Mouse (Mus musculus) G1E (cell line): ENCODE results near the gene Sod2. TPM values are rescaled to one million over a fixed set of nuclear protein-coding genes. Genes with fewer than 3 reads are reported as not detected.
"Not testable (repeated sequence)": the region's sequence is repeated elsewhere in the genome, so short reads cannot be mapped to it uniquely, and the experiment has no call there.

ENCODE experiments used
- ATAC-seq: 2 replicates; pipeline ENCODE4 v1.8.0; 2016; ENCODE audit warnings: mild to moderate bottlenecking; ENCODE audit not compliant: insufficient number of reproducible peaks, poor library complexity, low FRiP score, severe bottlenecking; ENCODE audit errors: extremely low read depth
- DNase-seq: peaks from one replicate; pipeline ENCODE4 v3.0.0; 2012; ENCODE audit warnings: low spot score
- H3K27me3 ChIP-seq: 2 replicates; pipeline ENCODE4 v1.6.1; 2012; ENCODE audit warnings: mild to moderate bottlenecking, low read length, inconsistent platforms; ENCODE audit not compliant: insufficient read depth
- H3K36me3 ChIP-seq: replicated peaks from 2 replicates; pipeline ENCODE3; 2012; ENCODE audit warnings: mild to moderate bottlenecking, inconsistent platforms
- H3K4me1 ChIP-seq: 2 replicates; pipeline ENCODE4 v1.6.1; 2012; ENCODE audit warnings: low read depth, low read length, inconsistent platforms, mixed read lengths; ENCODE audit not compliant: insufficient read depth
- H3K4me3 ChIP-seq: 2 replicates; pipeline ENCODE4 v1.5.1; 2012; ENCODE audit warnings: low read depth, mild to moderate bottlenecking, inconsistent platforms, low read length, moderate library complexity, mixed read lengths
- H3K9me3 ChIP-seq: replicated peaks from 2 replicates; pipeline ENCODE4 v1.6.1; 2012; ENCODE audit warnings: inconsistent platforms
- polyA plus RNA-seq: library from polyadenylated mRNA; stranded (reverse); fragments of >175 nt; gene quantifications from 2 replicates; pipeline ENCODE4 v1.2.3, GENCODE M21; 2012
- total RNA-seq, 2 experiments: library from RNA; stranded (forward) in 1 of 2; stranded (reverse) in 1 of 2; fragments of 200-1000 nt in 1 of 2; fragments of >200 nt in 1 of 2; fragmentation: Nextera tagmentation in 1 of 2; gene quantifications; 2 replicates each; pipeline ENCODE4 v1.2.3; 2014 to 2017

The Sod2 gene
- total and polyA plus RNA-seq, 3 experiments, result 102 to 407 (median 144) TPM

- not testable (repeated sequence) for DNase-seq, H3K27me3 ChIP-seq, H3K4me3 ChIP-seq, H3K9me3 ChIP-seq, H3K36me3 ChIP-seq, H3K4me1 ChIP-seq, ATAC-seq
Observed at GRCm38 (mm10) chr17:13067864-13068385, 61.3 kb downstream of the Sod2 start.

GRCm38 (mm10) chr17:13069227-13069626 lies 62.6 kb downstream of the Sod2 start:
- not testable (repeated sequence) for ATAC-seq, H3K4me3 ChIP-seq

More at GRCm38 (mm10) chr17:13069227-13069626, 62.6 kb downstream of the Sod2 start:
- not testable (repeated sequence) for H3K27me3 ChIP-seq, H3K36me3 ChIP-seq, DNase-seq, H3K9me3 ChIP-seq, H3K4me1 ChIP-seq

Other genes starting within 250 kb of the Sod2 start
- gene Igf2r, start 237.2 kb upstream of the Sod2 start, total RNA-seq (2014; fragmentation: Nextera tagmentation), result 69.9 and 74.3 TPM in 2 replicates
- gene Igf2r, start 237.2 kb upstream of the Sod2 start, total RNA-seq (2017), result 73.1 and 75.5 TPM in 2 replicates
- 15.8 and 20.3 TPM in 2 replicates for gene Igf2r, start 237.2 kb upstream of the Sod2 start, polyA plus RNA-seq
- gene Mas1, start 138.7 kb upstream of the Sod2 start, total RNA-seq (2014; fragmentation: Nextera tagmentation), result not detected in 2 replicates
- 0.17 TPM in 1 of 2 replicates, not detected in the other for gene Mas1, start 138.7 kb upstream of the Sod2 start, total RNA-seq (2017)
- not detected in 2 replicates for gene Mas1, start 138.7 kb upstream of the Sod2 start, polyA plus RNA-seq
- not detected in 2 replicates for gene Mrgprh, start 130.8 kb upstream of the Sod2 start, total RNA-seq (2014; fragmentation: Nextera tagmentation)
- 0.06 and 0.11 TPM in 2 replicates for gene Mrgprh, start 130.8 kb upstream of the Sod2 start, total RNA-seq (2017)
- not detected in 2 replicates for gene Mrgprh, start 130.8 kb upstream of the Sod2 start, polyA plus RNA-seq
- gene Pnldc1, start 96.6 kb upstream of the Sod2 start, total RNA-seq (2014; fragmentation: Nextera tagmentation), result 3.8 TPM in 1 of 2 replicates, not detected in the other
- gene Pnldc1, start 96.6 kb upstream of the Sod2 start, total RNA-seq (2017), result 0.52 and 1.5 TPM in 2 replicates
- 0.04 TPM in 1 of 2 replicates, not detected in the other for gene Pnldc1, start 96.6 kb upstream of the Sod2 start, polyA plus RNA-seq
- 429 and 451 TPM in 2 replicates for gene Tcp1, start 91.1 kb upstream of the Sod2 start, total RNA-seq (2014; fragmentation: Nextera tagmentation)
- 889 and 1,033 TPM in 2 replicates for gene Tcp1, start 91.1 kb upstream of the Sod2 start, total RNA-seq (2017)
- gene Tcp1, start 91.1 kb upstream of the Sod2 start, polyA plus RNA-seq, result 25.9 and 56.3 TPM in 2 replicates
- gene Mrpl18, start 90.5 kb upstream of the Sod2 start, total RNA-seq (2014; fragmentation: Nextera tagmentation), result 114 and 118 TPM in 2 replicates
- gene Mrpl18, start 90.5 kb upstream of the Sod2 start, total RNA-seq (2017), result 227 and 231 TPM in 2 replicates
- gene Mrpl18, start 90.5 kb upstream of the Sod2 start, polyA plus RNA-seq, result 52.4 and 103 TPM in 2 replicates
- gene Acat3, start 66.2 kb upstream of the Sod2 start, total RNA-seq (2014; fragmentation: Nextera tagmentation), result not detected in 2 replicates
- gene Acat3, start 66.2 kb upstream of the Sod2 start, total RNA-seq (2017), result 0.66 and 1.8 TPM in 2 replicates
- gene Acat3, start 66.2 kb upstream of the Sod2 start, polyA plus RNA-seq, result 0.10 and 0.15 TPM in 2 replicates
- 27.5 and 36.6 TPM in 2 replicates for gene Acat2, start 46.1 kb upstream of the Sod2 start, total RNA-seq (2014; fragmentation: Nextera tagmentation)
- 91.9 and 98.6 TPM in 2 replicates for gene Acat2, start 46.1 kb upstream of the Sod2 start, total RNA-seq (2017)
- 10.3 and 14.4 TPM in 2 replicates for gene Acat2, start 46.1 kb upstream of the Sod2 start, polyA plus RNA-seq
- gene Wtap, start 12.7 kb upstream of the Sod2 start, total RNA-seq (2014; fragmentation: Nextera tagmentation), result 103 and 107 TPM in 2 replicates
- gene Wtap, start 12.7 kb upstream of the Sod2 start, total RNA-seq (2017), result 150 and 173 TPM in 2 replicates
- 37.5 and 44.0 TPM in 2 replicates for gene Wtap, start 12.7 kb upstream of the Sod2 start, polyA plus RNA-seq
- gene Gpr31b, start 45.5 kb downstream of the Sod2 start, total RNA-seq (2014; fragmentation: Nextera tagmentation), result not detected in 2 replicates
- gene Gpr31b, start 45.5 kb downstream of the Sod2 start, total RNA-seq (2017), result 0.17 and 0.27 TPM in 2 replicates
- gene Gpr31b, start 45.5 kb downstream of the Sod2 start, polyA plus RNA-seq, result not detected in 2 replicates
- gene Tcp10b, start 54.3 kb downstream of the Sod2 start, total RNA-seq (2014; fragmentation: Nextera tagmentation), result not detected in 2 replicates
- gene Tcp10b, start 54.3 kb downstream of the Sod2 start, total RNA-seq (2017), result 0.06 TPM in 1 of 2 replicates, not detected in the other
- gene Tcp10b, start 54.3 kb downstream of the Sod2 start, polyA plus RNA-seq, result not detected in 2 replicates
- not detected in 2 replicates for gene Unc93a, start 125.0 kb downstream of the Sod2 start, total RNA-seq (2014; fragmentation: Nextera tagmentation)
- gene Unc93a, start 125.0 kb downstream of the Sod2 start, total RNA-seq (2017), result 0.16 TPM in 1 of 2 replicates, not detected in the other
- gene Unc93a, start 125.0 kb downstream of the Sod2 start, polyA plus RNA-seq, result not detected in 2 replicates
- gene Smok2a, start 214.3 kb downstream of the Sod2 start, total RNA-seq (2014; fragmentation: Nextera tagmentation), result not detected in 2 replicates
- gene Smok2a, start 214.3 kb downstream of the Sod2 start, total RNA-seq (2017), result 0.11 and 0.17 TPM in 2 replicates
- gene Smok2a, start 214.3 kb downstream of the Sod2 start, polyA plus RNA-seq, result not detected in 2 replicates
- gene Smok2b, start 223.4 kb downstream of the Sod2 start, total RNA-seq (2014; fragmentation: Nextera tagmentation), result not detected in 2 replicates
- 0.11 TPM in 1 of 2 replicates, not detected in the other for gene Smok2b, start 223.4 kb downstream of the Sod2 start, total RNA-seq (2017)
- not detected in 2 replicates for gene Smok2b, start 223.4 kb downstream of the Sod2 start, polyA plus RNA-seq